Mouse (Mus musculus) adrenal gland, postnatal 25 days (tissue): ENCODE measurements around the gene Draxin. TPM values are rescaled to one million over a fixed set of nuclear protein-coding genes. Genes with fewer than 3 reads are reported as not detected.

Source experiments
- DNase-seq: peaks from one replicate; pipeline ENCODE4 v3.0.0; 2021; ENCODE audit warnings: mixed read lengths
- total RNA-seq: library from RNA; stranded (reverse); gene quantifications from 2 replicates; pipeline ENCODE4 v1.2.3, GENCODE M21; 2021

Gene Draxin
- total RNA-seq, 1 experiment from 2014 or later = 0.15 TPM

DNA sequence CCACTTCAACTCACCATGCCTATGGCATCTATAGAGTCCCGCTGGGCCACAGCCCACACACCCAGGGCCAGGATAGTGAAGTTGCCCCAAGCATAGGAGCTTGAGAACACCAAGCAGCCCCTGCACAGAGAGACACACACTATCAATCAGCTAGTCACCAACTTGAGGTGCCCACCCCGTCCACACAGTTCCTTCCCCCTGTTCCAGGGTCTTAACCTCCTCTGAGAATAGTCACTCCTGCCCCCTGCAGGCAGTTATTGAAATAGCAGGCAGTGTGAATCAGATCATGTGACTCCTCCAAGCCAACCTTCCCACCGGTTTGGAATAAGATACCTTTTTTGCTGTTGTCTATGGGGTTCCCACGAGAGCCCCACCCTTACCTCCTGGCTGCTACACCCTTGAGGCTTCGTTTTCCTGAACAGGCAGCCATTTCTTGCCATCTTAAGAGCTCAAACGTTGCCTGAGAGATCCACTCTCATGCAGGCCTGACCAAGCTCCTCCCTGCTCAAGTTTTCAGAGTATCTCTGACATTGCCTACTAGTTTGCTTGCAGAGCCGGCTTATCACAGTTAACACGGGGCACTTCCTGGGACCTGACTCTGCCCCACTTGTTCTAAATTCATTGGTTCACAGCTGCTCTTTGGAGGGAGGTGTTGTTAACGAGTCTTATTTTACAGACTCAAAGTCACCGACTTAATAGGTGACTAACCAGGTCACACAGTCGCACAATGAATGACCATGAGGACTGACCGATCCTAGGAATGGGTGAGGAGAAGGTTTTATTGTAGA, 48.0 kb downstream of the Draxin start:
- peak; percentile 48 for DNase-seq

- no peak for DNase-seq
Observed at GRCm38 (mm10) chr4:148081201-148081600, 49.3 kb downstream of the Draxin start.

GRCm38 (mm10) chr4:148080597-148080973, 49.9 kb downstream of the Draxin start:
- no peak for DNase-seq

- DNase-seq = no peak
Observed at GRCm38 (mm10) chr4:148079944-148080596, 50.4 kb downstream of the Draxin start.

DNA sequence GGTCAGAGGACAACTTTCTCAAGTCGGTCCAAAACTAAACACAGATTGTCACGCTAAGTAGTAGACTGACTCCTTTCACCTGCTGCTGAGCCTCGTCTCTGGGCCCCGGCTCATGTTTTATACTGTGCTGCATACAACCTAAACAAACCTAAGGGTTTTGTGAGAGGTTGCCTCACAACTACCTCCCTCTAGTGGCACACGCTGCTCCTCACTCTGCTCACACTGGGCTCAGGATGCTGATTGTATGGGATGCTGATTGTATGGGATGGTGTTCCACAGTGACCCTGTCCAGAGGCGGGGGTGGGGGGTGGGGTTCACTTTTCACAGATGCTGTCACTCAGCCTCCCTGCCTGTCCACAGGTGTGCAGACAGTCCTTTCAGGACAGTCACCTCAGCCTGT, 51.3 kb downstream of the Draxin start:
- no peak for DNase-seq

- DNase-seq = no peak
Observed at GRCm38 (mm10) chr4:148075881-148076280, 54.6 kb downstream of the Draxin start.

GRCm38 (mm10) chr4:148075259-148075658, 55.2 kb downstream of the Draxin start:
- DNase-seq = peak; percentile 76

- DNase-seq = no peak
Observed at GRCm38 (mm10) chr4:148074521-148075189, 55.8 kb downstream of the Draxin start.

DNA sequence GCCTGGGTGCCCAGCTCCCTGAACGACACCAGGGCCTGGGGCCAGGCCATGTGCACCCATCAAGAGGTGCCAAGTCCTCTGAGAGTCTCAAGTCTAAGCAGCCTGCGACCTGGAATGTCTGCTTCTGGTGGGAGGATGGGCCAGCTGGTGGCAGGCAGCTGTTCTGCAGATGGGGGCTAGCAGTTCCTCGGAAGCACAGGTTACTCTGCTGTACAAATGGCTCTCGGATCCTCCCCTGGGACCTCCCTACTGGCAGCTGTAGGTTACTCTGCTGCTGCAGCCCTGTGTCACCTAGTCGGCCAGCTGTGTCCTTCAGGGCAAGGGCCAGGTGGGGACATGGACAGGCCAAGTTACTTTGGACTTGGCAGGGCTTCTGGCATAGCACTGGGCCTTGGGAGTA, 59.0 kb downstream of the Draxin start:
- no peak for DNase-seq

- no peak for DNase-seq
Observed at GRCm38 (mm10) chr4:148069602-148070218, 60.8 kb downstream of the Draxin start.

GRCm38 (mm10) chr4:148067346-148067745, 63.2 kb downstream of the Draxin start:
- no peak for DNase-seq

- DNase-seq = no peak
Observed at GRCm38 (mm10) chr4:148066401-148066744, 64.1 kb downstream of the Draxin start.

- no peak for DNase-seq
Observed at GRCm38 (mm10) chr4:148065702-148066400, 64.6 kb downstream of the Draxin start.

GRCm38 (mm10) chr4:148061086-148061480, 69.4 kb downstream of the Draxin start:
- DNase-seq = no peak

DNA sequence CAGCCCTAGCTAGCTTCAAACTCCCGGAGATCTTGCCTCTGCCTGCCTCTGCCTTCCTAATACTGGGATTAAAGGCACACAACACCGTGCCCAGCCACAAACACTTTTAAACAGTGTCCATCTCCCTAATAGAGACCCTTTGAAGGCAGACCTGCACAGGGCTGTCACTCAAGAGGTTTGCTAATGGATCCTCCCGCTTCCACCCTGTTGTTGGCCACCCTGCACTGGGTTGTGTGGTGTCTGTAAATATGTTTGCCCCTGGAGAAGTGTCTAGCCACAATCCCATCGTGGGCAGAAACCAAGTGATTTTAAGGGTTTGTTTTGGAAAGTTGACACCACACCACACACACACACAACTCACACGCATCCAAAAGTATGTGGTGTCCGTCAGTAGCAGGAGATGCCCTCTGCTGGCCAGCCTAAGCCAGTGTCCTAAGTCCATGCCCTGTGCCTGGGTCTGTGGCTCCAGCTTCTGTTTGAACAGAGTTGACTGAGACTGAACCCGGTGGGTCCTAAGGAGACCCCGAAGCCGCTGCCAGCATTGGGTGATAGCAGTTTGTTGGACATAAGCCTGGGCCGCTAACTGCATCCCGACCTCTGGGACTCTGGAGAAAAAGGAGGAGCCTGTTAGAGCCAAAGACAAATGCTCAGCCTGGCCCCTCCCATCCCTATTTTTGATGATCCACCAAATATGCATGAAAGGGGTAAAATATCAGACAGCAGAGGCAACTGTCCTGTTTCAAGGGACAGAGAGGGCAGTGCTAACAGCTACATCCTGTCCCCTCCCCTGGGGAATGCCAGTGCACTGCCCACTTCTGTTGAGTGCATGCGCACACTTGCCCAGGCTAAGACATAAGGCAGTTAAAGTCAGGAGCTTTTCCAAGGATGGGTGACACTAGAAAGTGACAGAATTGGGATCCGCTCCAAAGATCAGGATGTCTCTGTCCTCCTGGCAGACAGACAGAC, 70.1 kb downstream of the Draxin start:
- peak; percentile 54 for DNase-seq

DNA sequence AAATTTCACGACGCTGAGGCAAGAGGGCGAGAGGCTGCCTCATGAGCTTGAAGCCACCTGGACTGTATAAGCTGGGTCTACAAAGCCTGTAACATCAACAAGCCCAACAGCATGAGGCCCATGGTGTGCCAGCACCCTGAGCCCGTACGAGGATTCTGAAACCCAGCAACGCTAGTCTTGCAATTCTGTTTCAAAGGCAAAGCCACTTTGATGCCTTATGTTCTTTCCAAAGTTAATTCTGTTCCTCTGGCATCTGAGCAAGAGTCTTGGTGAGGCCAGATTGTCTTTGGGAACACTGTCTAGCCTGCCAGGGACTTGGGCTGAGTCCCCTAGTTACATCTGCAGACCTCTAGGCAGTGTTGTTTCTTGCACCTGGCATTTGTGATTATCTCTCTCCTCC, 71.5 kb downstream of the Draxin start:
- DNase-seq = no peak

DNA sequence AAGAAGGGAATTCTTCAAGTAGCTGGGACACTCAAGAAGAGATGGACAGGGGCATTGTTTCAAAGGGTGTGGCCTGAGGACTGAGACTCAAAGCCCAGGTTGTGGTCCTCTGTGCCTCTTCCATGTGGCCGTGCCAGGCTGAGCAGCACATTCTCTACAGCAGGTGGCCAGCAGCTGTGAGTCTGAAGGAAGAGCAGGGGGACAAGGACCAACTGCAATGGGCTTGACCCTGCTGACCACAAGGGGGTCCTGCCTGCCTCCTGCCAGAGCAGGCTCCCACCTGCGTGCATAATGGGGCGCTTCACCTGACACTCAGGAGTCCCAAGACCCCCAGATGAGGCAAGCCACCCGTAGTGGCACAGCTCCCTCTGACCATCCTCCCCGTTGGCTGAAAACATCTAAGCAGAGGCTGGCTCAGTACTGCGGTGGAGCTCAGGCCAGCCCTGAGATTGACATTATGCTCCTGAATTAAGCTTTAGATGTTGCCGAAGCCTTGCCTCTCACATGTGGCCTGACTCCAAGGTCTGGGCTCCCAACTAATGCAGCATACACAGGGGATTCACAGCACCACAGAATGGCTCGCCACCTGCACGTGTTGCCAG, 72.2 kb downstream of the Draxin start:
- no peak for DNase-seq

DNA sequence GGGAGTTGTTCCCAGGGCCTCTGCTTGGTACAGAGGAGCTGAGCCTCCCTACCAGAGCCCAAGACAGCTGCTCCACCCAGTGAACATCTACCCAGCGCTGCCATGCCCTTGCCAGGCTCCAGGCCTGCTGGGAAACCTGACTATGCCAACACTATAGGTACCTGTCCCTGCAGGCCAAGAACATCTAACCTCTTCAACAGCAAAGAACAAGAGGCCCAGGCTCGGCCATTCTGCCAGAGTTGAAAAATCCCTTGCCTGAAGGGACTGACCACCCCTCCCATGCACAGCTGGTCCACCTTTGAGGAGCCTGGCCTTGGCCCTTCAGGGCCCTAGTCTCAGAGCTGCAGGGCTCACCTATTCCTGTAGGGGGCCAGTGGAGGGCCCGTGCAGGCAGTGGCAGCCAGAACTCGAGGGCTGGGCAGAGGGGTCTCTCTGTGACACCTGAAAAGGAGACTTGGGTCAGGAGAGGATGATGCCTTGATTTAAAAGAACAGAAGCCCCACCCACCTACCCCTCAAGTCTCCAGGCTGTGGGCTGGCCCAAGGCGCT, 72.8 kb downstream of the Draxin start:
- no peak for DNase-seq

DNA sequence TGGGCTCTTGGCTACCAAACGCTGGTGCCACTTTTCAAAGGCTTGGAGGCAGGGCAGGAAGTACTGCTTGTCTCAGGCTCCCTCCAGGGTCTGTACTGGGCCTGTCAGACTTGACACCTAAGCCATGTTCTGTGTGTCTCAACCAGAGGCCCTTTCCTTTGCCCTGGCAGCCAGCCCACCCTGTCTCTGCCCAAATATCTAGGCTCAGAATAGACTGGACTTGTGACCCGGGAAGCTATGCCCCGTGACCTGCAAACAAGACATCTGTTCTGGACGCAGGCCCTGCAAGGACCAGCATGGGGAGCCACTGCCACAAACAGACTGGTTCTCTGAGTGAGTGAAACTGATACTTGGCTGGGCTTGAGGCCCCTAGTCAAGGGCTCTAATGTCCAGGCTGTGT, 73.7 kb downstream of the Draxin start:
- peak; percentile 49 for DNase-seq

- DNase-seq = no peak
Observed at GRCm38 (mm10) chr4:148056246-148056645, 74.3 kb downstream of the Draxin start.
